Mouse (Mus musculus) cortical plate, adult 2 months (tissue): ENCODE measurements at regions not wholly inside any gene's neighbourhood (a gene's known extent, or its start where the extent isn't known, plus 50 kb on each side); places are given as distances from the start of the nearest gene placed in this dataset.
A peak's percentile ranks its signal among the peaks of the same experiment; 100 is the strongest.

Experiments used
- H3K27ac ChIP-seq: fragments of 200-500 bp; 2 replicates; pipeline ENCODE4 v1.5.1; 2012; ENCODE audit warnings: low read length, control low read depth, inconsistent platforms; ENCODE audit not compliant: insufficient read depth
- H3K4me1 ChIP-seq: fragments of 200-500 bp; 2 replicates; pipeline ENCODE4 v1.6.1; 2011; ENCODE audit warnings: low read length; ENCODE audit not compliant: control insufficient read depth, insufficient read depth
- H3K4me3 ChIP-seq: fragments of 200-500 bp; 2 replicates; pipeline ENCODE4 v1.5.1; 2011; ENCODE audit warnings: mild to moderate bottlenecking, low read length, control low read depth; ENCODE audit not compliant: insufficient read depth
- CTCF ChIP-seq: fragments of 200-500 bp; IDR thresholded peaks from 2 replicates; pipeline ENCODE4 v1.5.1; 2011; ENCODE audit warnings: mild to moderate bottlenecking, control low read depth, low read length; ENCODE audit not compliant: insufficient read depth; ENCODE audit errors: extremely low read depth
- POLR2A ChIP-seq: fragments of 200-500 bp; IDR thresholded peaks from 2 replicates; pipeline ENCODE4 v1.6.1; 2011; ENCODE audit warnings: mild to moderate bottlenecking, low read length, control low read depth; ENCODE audit not compliant: insufficient read depth; ENCODE audit errors: extremely low read depth

DNA sequence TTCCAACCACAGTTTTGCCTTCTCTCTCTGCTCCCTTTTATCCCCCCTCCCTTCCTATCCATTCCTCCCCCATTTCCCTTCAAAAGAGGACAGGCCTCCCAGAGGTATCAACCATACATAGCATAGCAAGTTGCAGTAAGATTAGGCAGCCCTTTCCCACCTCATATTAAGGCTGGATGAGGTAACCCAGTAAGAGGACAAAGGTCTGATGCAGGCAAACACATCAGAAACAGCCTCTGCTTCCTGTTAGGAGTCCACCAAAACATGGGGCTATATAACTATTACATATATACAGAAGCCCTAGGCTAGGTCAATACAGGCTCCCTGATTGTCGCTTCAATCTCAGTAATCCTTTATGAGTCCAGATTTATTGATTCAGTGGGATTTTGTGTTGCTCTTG, 421.6 kb downstream of the Dmrt2 start:
- Histone ChIP-seq H3K4me1 (no peaks in the 10 kb centered on the region), H3K4me3 (no peak overlapping the region), H3K27ac (no peak overlapping the region)
- no peak for TF ChIP-seq CTCF
- no peak for TF ChIP-seq POLR2A

DNA sequence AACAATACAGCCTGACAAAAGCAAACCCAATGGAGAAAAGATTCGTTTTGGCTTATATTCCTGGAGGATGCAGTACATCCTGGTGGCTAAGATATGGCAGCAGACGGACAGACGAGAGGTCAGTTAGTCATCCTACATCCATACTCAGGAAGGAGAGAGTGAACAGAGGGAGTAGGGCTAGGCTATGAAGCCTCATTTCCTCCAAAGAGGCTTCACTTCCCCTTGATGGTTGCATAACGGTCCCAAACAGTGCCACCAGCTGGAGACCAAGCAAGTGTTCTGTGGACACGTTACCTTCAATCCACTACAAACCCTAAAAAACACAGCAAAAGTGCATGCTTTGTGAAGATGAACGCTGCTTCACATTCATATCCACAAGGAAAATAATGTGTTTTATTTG, 442.1 kb downstream of the Dmrt2 start:
- H3K4me1 ChIP-seq, result no peaks in the 10 kb centered on the region
- no peak overlapping the region for H3K27ac ChIP-seq
- H3K4me3 ChIP-seq, result no peak overlapping the region
- no peak for TF ChIP-seq CTCF
- no peak for TF ChIP-seq POLR2A

DNA sequence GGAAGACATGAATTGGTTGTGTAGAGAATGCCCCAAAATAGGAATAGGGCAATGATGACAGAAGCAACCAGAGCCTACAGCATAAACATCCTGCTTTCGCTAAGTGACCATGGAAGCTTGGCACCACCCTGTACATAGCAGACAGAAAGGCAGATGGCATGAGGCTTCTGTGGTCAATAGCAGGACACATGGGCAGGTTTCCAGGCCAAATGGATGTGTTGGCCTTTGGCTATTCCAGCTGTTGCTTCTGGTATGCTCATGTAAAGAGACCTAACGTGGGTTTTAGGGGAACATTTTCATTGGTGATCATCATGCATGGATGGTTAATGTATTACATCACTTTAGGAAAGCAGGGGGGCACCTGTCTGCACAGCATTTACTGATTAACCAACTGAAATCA, 456.2 kb downstream of the Dmrt2 start:
- no peak overlapping the region for H3K4me3 ChIP-seq
- H3K27ac ChIP-seq, result no peak overlapping the region
- H3K4me1 ChIP-seq, result no peaks in the 10 kb centered on the region
- TF ChIP-seq CTCF (no peak), POLR2A (no peak)

DNA sequence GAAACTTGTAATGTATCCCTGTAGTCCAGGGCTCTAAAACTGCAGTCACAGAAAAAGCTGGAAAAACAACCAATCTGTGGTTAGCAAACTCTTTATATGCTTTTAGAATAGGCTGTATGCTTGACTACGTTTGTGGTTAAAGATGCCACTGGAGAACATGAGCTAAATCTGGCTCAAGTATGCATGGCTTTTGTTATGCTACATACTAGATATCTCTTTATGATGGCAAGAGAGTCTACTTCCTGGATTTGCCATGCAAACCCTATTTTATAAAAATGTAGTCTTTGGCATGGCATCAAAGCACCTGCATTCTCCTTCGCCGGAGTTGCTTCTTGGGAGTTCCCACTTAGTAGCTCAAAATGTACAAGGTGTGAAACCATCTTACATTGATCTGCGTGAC, 462.2 kb downstream of the Dmrt2 start:
- Histone ChIP-seq H3K4me1 (no peaks in the 10 kb centered on the region), H3K4me3 (no peak overlapping the region), H3K27ac (no peak overlapping the region)
- no peak for TF ChIP-seq POLR2A
- TF ChIP-seq CTCF, result no peak

DNA sequence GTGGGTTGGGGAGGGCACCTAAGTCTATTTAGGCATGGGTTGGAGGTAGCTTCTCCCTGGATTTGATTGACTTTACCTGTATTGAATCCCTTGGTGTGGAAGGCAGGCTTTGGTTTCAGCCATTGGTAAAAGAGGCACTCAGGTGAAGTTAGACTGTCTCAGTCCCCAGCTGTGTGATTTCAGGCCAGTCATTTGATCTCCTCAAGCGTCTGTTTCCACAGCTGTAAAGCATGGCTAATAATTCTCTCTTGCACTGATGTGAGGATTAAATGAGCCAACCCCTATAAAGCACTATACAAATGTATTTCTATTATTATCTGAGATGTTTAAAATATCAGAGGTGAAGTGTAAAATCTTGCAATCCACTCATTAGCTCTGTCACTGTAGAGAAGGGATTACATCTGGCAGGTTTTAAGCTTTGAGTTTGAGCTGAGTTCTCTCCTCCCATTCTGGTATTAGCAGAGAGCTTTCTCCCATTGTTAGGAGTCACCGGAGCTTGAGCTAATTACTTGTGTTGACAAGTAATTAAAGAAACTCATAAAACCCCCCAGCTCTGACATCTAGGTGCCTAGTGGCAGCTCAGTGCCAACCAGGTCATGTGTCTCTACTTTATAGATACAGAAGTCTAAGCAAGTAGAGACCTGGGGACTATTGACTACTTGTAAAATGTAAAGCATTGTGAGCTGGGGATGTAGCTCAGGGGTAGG, 463.3 kb downstream of the Dmrt2 start:
- no peak for TF ChIP-seq POLR2A
- TF ChIP-seq CTCF, result no peak
- no peak overlapping the region for H3K27ac ChIP-seq
- no peak overlapping the region for H3K4me3 ChIP-seq
- no peaks in the 10 kb centered on the region for H3K4me1 ChIP-seq

DNA sequence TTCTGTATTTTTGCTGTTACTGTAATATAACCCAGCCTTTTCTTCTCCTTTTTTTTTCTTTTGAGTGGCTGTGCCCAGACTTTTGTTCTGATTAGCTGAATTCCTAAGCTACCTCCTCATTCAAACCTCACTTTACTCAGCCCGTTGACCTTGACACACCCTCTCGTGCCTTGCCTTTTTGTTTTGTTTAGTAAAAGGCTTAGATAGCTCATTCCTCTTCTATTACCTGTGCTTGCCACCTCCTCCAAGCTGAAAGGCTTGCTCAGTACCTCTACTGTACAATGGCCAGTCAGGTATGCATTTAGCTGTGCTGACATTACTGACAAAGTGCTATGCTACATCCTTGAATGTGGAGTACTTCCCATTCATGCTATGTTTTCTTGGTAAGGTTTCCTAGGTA, 464.2 kb upstream of the Smarca2 start:
- H3K4me3 ChIP-seq, result no peak overlapping the region
- no peaks in the 10 kb centered on the region for H3K4me1 ChIP-seq
- TF ChIP-seq CTCF (no peak), POLR2A (no peak)
- no peak overlapping the region for H3K27ac ChIP-seq

DNA sequence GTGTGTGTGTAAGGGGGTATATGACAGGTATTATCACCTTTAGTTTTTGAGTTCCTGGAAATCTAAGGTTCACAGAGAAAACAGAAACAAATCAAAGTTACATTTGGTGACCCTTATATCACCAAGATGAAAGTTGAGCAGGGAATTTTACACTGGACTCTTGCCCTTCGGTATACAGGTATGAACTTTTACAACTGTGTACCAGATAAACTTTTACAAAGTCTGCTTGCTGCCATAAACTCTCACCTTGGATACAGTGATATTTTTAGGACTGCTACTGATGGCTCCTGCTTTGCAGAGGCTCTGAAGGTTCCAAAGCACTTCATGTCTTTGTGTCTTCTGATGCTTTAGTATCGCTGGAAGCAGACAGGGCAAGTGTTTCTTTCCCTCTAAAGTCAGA, 461.3 kb upstream of the Smarca2 start:
- TF ChIP-seq CTCF (no peak), POLR2A (no peak)
- Histone ChIP-seq H3K4me3 (no peak overlapping the region), H3K4me1 (no peaks in the 10 kb centered on the region), H3K27ac (no peak overlapping the region)

DNA sequence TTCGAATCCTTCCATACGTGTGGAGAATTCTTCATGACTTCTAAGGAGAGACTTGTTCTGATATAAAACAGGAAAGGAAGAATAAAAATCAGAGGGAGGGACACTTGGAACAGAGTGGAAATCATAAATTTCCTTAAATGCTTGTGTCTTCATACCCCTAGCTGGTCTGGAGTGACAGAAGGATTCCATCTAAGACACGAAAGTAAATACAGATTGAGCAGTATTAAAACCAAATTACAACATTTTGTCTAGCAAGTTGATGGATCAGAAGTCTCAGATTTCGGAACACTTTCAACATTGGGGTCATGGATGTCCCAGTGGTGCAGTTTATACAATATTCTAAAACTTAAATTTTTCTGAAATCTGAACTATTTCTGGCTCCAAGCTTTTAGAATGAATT, 453.6 kb upstream of the Smarca2 start:
- Histone ChIP-seq H3K4me3 (no peak overlapping the region), H3K27ac (no peak overlapping the region), H3K4me1 (no peaks in the 10 kb centered on the region)
- TF ChIP-seq CTCF (no peak), POLR2A (no peak)

DNA sequence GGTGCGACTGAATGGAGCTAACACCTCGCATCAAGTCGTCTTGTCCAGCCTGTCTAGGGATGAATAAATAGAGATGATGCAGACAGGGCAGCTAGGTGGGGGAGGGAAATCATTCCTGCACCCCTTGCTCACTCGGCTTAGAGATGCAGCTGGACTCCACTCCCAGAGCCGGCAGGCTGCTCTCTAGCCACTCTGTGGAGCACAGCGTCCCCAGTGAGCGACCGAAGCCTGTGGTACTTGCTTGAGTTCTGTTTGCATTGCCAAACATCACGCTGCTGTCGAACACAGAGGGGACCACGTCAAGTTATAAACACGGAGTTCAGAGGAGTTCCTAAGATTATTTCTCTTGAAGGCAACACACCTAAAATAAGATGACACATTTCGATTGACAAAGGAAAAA, 439.9 kb upstream of the Smarca2 start:
- no peak for TF ChIP-seq POLR2A
- no peak for TF ChIP-seq CTCF
- Histone ChIP-seq H3K4me3 (no peak overlapping the region), H3K27ac (no peak overlapping the region)

DNA sequence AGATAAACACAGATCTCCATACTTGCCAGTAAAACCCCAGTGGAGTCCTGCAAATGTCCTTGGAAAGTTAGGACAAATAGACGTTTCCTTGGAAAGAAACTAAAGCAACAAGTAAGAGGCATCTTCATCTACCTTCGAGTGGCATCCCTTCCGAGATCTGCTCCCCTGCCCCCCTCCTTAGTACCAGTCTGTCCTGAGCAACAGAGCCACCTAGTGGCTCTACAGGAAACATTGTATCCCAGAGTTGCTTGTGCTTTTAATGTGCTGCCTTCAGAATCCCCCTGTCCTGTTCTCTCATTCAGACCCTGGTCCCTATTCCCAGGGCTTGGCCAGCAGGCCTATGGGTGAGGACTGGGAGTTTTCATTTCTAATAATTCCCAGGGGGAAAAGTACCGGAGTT, 423.1 kb upstream of the Smarca2 start:
- peak; percentile 52 for TF ChIP-seq CTCF
- TF ChIP-seq POLR2A, result no peak

More for the DNA sequence above, 439.9 kb upstream of the Smarca2 start:
- H3K4me1 ChIP-seq, result no peaks in the 10 kb centered on the region

More for the DNA sequence above, 423.1 kb upstream of the Smarca2 start:
- peaks cover 2% of the 10 kb centered on the region; the same call in 1 of the 2 replicates for H3K4me1 ChIP-seq
- H3K27ac ChIP-seq, result no peak overlapping the region
- H3K4me3 ChIP-seq, result no peak overlapping the region
